Mouse (Mus musculus) liver, embryonic 14.5 days (tissue): ENCODE data around the gene Gm4763.

Experiments
- CTCF ChIP-seq: IDR thresholded peaks from 2 replicates; pipeline ENCODE4 v1.5.1; 2016; ENCODE audit warnings: antibody characterized with exemption, low read depth, control low read depth
- EP300 ChIP-seq: IDR thresholded peaks from 2 replicates; pipeline ENCODE4 v1.6.1; 2016; ENCODE audit warnings: antibody characterized with exemption, low read depth

GRCm38 (mm10) chr7:24750695-24751094, 24.0 kb upstream of the Gm4763 start:
- TF ChIP-seq CTCF (no peak), EP300 (no peak)
